In the genomic region with DNA sequence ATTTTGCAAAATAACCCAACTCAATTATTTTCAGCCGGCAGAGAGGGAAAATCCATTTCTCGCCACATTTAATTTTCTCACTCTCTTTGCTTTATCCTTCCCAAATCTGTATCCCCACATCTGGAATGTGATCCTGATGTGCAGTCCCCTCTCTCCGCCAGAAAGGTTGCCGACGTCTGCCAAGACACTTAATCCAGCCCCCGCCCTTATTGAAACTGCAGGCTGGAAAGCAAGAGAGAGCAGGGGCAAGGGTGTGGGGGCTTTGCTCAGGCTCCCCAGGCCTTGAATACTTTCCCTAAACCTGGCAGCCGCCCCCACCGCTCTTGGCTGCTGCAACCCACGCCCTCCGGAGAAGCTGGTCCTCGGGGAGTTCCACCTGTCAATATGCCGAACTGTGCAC, we compare ENCODE assay signal across 20 mouse cellular contexts.
DNase-seq lines count a peak whose midpoint lies in the region; ATAC-seq lines count a peak whose summit lies in the region.
"Had no signal": no experiment of that assay in that cellular context is flagged by ENCODE, and none has a peak within 500 bp of the region (broad histone marks: within the 10 kb centered on the region; RNA-seq: fewer than 3 reads in every experiment).

No protein-coding gene starts in this region.

- no peak overlapping the region for H3K9ac ChIP-seq in midbrain, embryonic 15.5 days
- H3K9ac ChIP-seq in embryonic facial prominence, embryonic 13.5 days, result peak overlapping the region; percentile 6; the same call in 1 of the 2 replicates
- H3K9ac ChIP-seq in limb, embryonic 13.5 days, result no peak overlapping the region
- H3K9ac ChIP-seq: forebrain, embryonic 12.5 days; heart, embryonic 13.5 days had no signal

- no peak for ATAC-seq in midbrain, embryonic 15.5 days (replicated peaks)
- ATAC-seq in embryonic facial prominence, embryonic 13.5 days (ENCODE audit: insufficient number of reproducible peaks, insufficient read depth, low FRiP score, low TSS enrichment, low read depth), result no peak
- no peak; the same call in 1 of the 2 replicates for ATAC-seq in limb, embryonic 13.5 days (ENCODE audit: low FRiP score, low read depth)
- ATAC-seq in erythroblast, adult 5-6 weeks (replicated peaks; ENCODE audit: low FRiP score, poor library complexity, severe bottlenecking), result no peak
- ATAC-seq: forebrain, embryonic 16.5 days; hindbrain, embryonic 16.5 days; inflammation-experienced regulatory T-cells, adult 6 months had no signal

- peaks cover 22% of the 10 kb centered on the region for H3K4me1 ChIP-seq in midbrain, embryonic 10.5 days
- H3K4me1 ChIP-seq in midbrain, embryonic 15.5 days, result peaks cover 3% of the 10 kb centered on the region; the same call in 1 of the 2 replicates
- peaks cover 6% of the 10 kb centered on the region for H3K4me1 ChIP-seq in embryonic facial prominence, embryonic 13.5 days
- H3K4me1 ChIP-seq in limb, embryonic 13.5 days, result peaks cover 44% of the 10 kb centered on the region
- H3K4me1 ChIP-seq: heart, embryonic 13.5 days had no signal

- no peaks in the 10 kb centered on the region for H3K9me3 ChIP-seq in midbrain, embryonic 10.5 days (replicated peaks)
- no peaks in the 10 kb centered on the region for H3K9me3 ChIP-seq in midbrain, embryonic 15.5 days
- H3K9me3 ChIP-seq in embryonic facial prominence, embryonic 13.5 days, result no peaks in the 10 kb centered on the region
- peaks cover 9% of the 10 kb centered on the region; the same call in 1 of the 2 replicates for H3K9me3 ChIP-seq in limb, embryonic 13.5 days
- H3K9me3 ChIP-seq: forebrain, embryonic 12.5 days; G1E; heart, embryonic 13.5 days had no signal

- H3K27ac ChIP-seq in midbrain, embryonic 10.5 days (replicated peaks), result 0 out of 2 replicates have a peak overlapping the region, but pooled peaks have one; percentile 7
- H3K27ac ChIP-seq in midbrain, embryonic 15.5 days, result no peak overlapping the region
- H3K27ac ChIP-seq in embryonic facial prominence, embryonic 13.5 days, result no peak overlapping the region
- no peak overlapping the region for H3K27ac ChIP-seq in limb, embryonic 13.5 days
- H3K27ac ChIP-seq: forebrain, embryonic 12.5 days; heart, embryonic 13.5 days had no signal

- no peak overlapping the region for H3K4me2 ChIP-seq in midbrain, embryonic 15.5 days
- H3K4me2 ChIP-seq in embryonic facial prominence, embryonic 13.5 days, result 0 out of 2 replicates have a peak overlapping the region, but pooled peaks have one; percentile 7
- peak overlapping the region; percentile 26; the same call in 1 of the 2 replicates for H3K4me2 ChIP-seq in limb, embryonic 13.5 days (replicated peaks)
- H3K4me2 ChIP-seq: forebrain, embryonic 12.5 days; heart, embryonic 13.5 days had no signal

- no peak for DNase-seq in midbrain, embryonic 10.5 days (ENCODE audit: low spot score)
- peak; percentile 24 for DNase-seq in brain, adult 2 months (ENCODE audit: low read depth, low spot score)
- no peak for DNase-seq in right cerebral cortex, postnatal 25 days
- DNase-seq in liver, result no peak
- DNase-seq: adrenal gland, adult 8-10 months; adrenal gland, postnatal 36 days; cerebellum, adult 11 months; cerebellum, adult 8-10 months; cerebellum, postnatal 14 days; heart, postnatal 36 days had no signal

- no peaks in the 10 kb centered on the region for H3K36me3 ChIP-seq in midbrain, embryonic 10.5 days
- H3K36me3 ChIP-seq in midbrain, embryonic 15.5 days (replicated peaks), result no peaks in the 10 kb centered on the region
- no peaks in the 10 kb centered on the region for H3K36me3 ChIP-seq in embryonic facial prominence, embryonic 13.5 days
- H3K36me3 ChIP-seq in limb, embryonic 13.5 days, result no peaks in the 10 kb centered on the region
- H3K36me3 ChIP-seq: forebrain, embryonic 12.5 days; G1E had no signal

- no peak overlapping the region for H3K4me3 ChIP-seq in midbrain, embryonic 10.5 days
- H3K4me3 ChIP-seq in midbrain, embryonic 15.5 days, result no peak overlapping the region
- no peak overlapping the region for H3K4me3 ChIP-seq in embryonic facial prominence, embryonic 13.5 days
- H3K4me3 ChIP-seq in limb, embryonic 13.5 days, result no peak overlapping the region
- H3K4me3 ChIP-seq: forebrain, embryonic 12.5 days; heart, embryonic 13.5 days had no signal

- H3K27me3 ChIP-seq in midbrain, embryonic 10.5 days (ENCODE audit: low read depth, poor library complexity, severe bottlenecking), result no peaks in the 10 kb centered on the region
- H3K27me3 ChIP-seq in midbrain, embryonic 15.5 days (replicated peaks), result no peaks in the 10 kb centered on the region
- no peaks in the 10 kb centered on the region; the same call in 1 of the 2 replicates for H3K27me3 ChIP-seq in embryonic facial prominence, embryonic 13.5 days
- peaks cover 9% of the 10 kb centered on the region; the same call in 1 of the 2 replicates for H3K27me3 ChIP-seq in limb, embryonic 13.5 days
- H3K27me3 ChIP-seq: heart, embryonic 13.5 days had no signal

- WGBS in midbrain, embryonic 10.5 days, result 75% methylated on average over 12 of the region's 12 CpGs
- WGBS in midbrain, embryonic 15.5 days, result 69% methylated on average over 12 of the region's 12 CpGs
- 42% methylated on average over 12 of the region's 12 CpGs for WGBS in embryonic facial prominence, embryonic 13.5 days
- WGBS in limb, embryonic 13.5 days, result 50% methylated on average over 12 of the region's 12 CpGs
